Mouse (Mus musculus): ENCODE measurements around the gene Gm2022. TPM values are rescaled to one million over a fixed set of nuclear protein-coding genes. Genes with fewer than 3 reads are reported as not detected.
"Not testable (repeated sequence)": the region's sequence is repeated elsewhere in the genome, so short reads cannot be mapped to it uniquely, and the experiment has no call there.

The Gm2022 gene
- not detected for total RNA-seq (2021)
- not detected in 2 replicates for polyA plus RNA-seq (2012; rRNA removed)
- long read RNA-seq = 0 reads

DNA sequence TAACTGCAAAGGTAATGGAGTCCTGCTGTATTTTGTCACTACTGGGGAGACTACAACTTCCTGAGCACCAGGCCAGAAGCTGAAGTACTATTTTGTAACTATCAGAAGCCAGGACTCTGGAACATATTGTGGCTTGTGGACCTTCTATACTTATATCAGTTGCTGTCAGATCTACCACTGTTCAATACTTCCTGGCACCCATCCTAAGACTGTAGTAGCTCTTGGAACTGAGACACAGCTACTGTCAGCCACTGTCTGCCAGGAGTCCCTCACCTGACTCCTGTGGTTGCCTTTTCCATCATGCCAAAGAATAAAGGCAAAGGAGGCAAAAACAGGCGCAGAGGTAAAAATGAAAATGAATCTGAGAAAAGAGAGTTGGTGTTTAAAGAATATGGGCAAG is at the start of gene Gm2022:
TSS of gene Gm2022 (plus strand) at position 301 of the 400 bp plus-strand sequence.
- not testable (repeated sequence) for DNase-seq

DNA sequence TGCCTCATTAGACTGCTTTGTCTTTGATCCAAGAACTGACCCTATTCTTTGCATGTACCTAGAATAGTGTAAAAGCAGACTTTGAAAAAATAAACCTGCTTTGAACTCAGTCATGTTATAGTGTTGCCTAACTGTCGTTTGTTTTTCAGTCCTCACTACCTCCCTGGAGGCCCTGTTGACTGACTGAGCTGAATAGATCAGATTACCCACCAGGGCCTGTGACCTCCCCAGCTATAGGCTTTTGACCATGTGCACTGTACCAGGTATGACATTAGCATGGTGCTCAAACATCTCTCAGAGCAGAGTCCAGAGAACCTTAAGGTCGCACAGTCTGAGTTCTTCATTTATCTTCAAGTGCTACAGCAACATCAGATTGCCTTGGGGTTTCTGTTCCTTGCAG is 44.5 kb upstream of the Gm2022 start:
- not testable (repeated sequence) for DNase-seq

DNA sequence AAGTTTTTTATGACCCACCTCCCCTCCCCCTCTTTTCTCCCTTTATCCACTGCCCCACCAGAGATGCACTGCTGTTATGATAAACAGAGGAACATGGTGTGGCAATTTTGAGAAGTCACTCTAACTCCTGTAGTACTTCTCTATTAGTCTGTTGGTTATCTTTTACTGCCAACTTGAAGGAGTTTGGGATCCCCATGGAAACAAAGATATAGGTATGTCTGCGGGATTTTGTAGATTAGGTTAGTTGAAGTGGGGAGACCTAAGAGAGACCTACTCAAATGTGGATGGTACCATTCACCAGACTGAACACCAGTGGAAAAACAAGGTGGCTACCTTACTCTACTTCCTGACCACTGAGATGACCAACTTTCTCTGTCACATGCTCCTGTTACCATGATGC is 39.1 kb upstream of the Gm2022 start:
- not testable (repeated sequence) for DNase-seq

DNA sequence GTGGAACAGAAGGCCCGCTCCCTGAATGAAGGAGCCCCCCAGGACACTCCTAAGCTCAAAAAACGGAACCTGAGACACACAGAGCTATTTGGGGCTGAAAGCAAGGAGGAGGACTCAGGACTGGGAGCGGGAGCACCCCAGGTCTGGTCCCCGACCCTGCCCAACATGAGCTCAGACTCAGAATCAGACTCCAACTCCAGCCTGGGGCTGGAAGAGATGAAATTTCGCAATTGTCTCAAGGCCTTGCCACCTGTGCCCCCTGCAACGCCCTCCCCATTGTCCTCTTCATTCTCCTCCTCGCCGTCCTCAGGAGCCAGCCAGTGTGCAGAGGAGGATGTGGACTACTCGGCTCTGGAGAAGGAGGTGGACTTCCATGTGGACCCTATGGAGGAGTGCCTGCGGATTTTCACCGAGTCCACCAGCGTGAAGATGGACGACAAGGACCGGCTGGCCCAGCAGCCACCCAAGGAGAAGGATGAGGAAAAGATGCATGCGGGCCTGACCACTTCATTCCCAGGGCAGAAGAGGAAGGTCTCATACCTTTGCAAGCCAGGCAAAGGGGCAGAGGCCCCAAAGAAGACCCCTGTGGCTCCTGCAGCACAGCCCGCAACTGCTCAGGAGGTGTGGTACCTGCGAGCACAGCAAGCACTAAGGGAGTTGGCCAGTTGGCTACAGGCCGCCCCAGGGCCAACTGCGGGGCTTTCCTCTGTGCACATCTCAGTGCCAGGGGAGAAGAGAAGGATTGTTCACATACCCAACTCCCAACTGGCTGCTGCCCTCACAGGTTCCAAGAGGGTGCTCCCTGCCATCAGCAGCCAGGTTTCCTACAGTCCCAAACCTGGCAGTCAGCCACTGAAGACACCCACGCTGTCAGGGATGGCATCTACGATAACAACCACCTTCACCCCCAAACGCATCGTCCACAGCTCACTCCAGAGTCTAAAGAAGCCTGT is 33.2 kb upstream of the Gm2022 start:
- DNase-seq = not testable (repeated sequence)

DNA sequence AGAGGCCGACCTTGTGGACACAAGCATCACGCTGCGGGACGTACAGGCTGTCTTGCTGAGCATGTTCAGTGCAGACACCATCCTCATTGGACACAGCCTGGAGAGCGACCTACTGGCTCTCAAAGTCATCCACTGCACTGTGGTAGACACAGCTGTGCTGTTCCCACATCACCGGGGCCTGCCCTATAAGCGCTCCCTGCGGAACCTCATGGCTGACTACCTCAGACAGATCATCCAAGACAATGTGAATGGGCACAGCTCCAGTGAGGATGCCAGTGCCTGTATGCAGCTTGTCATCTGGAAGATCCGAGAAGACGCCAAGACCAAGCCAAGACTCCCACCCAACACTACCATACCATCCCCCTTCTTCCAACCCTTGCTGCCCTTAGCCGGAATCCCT is 31.5 kb upstream of the Gm2022 start:
- not testable (repeated sequence) for DNase-seq

DNA sequence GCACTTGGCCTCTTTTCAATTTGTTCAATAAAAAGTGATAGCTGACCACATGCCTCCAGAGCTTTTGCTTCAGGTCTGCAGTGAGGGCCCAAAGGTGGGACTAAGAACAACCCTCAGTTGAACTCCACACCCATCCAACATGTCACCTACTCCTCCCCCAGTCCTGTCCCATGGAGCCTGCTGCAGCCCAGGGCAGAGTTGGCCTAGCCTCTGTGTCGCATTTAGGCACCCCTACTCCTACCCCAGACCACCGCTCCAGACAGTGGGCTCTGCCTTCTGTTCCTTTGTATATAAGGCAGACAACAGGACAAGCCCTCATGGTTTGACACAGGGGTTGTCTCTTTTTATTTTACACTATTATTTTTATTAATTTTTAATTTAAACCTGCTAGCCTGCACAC is 31.1 kb upstream of the Gm2022 start:
- not testable (repeated sequence) for DNase-seq

DNA sequence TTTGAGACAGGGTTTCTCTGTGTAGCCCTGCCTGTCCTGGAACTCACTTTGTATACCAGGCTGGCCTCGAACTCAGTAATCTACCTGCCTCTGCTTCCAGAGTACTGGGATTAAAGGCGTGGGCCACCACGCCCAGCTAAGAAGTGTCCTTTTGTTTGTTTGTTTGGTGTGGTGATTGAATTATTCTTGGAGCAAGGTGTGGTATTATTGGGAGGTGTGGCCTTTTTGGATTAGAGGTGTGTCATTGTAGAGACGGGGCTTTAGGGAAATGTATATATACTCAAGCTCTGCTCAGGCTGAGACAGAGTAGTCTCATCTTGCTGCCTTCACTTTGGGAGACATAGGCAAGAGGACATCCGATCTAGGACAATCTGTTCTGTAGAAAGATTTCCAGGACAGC is 21.4 kb upstream of the Gm2022 start, which contains the start of gene Gm2016:
TSS of gene Gm2016 (plus strand) at position 301 of the 400 bp plus-strand sequence.
- DNase-seq = not testable (repeated sequence)

DNA sequence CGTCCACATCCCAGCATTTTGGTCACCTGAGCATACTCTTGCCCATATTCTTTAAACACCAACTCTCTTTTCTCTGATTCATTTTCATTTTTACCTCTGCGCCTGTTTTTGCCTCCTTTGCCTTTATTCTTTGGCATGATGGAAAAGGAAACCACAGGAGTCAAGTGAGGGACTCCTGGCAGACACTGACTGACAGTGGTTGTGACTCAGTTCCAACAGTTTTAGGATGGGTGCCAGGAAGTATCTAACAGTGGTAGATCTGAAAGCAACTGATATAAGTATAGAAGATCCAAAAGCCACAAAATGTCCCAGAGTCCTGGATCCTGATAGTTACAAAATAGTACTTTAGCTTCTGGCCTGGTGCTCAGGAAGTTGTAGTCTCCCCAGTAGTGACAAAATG is 24.6 kb downstream of the Gm2022 start, which contains the start of gene Gm2035:
TSS of gene Gm2035 (minus strand) at position 137 of the 400 bp plus-strand sequence.
- not testable (repeated sequence) for DNase-seq

Other genes with a start within 250 kb of the Gm2022 start
- gene Gm21319, start 119.6 kb upstream of the Gm2022 start, total RNA-seq (2021) = not detected
- not detected in 2 replicates for gene Gm21319, start 119.6 kb upstream of the Gm2022 start, polyA plus RNA-seq (2012; rRNA removed)
- not detected for gene Gm21936, start 99.9 kb upstream of the Gm2022 start, total RNA-seq (2021)
- not detected in 2 replicates for gene Gm21936, start 99.9 kb upstream of the Gm2022 start, polyA plus RNA-seq (2012; rRNA removed)
- gene BB287469, start 78.8 kb upstream of the Gm2022 start, total RNA-seq (2021) = not detected
- gene BB287469, start 78.8 kb upstream of the Gm2022 start, polyA plus RNA-seq (2012; rRNA removed) = not detected in 2 replicates
- not detected for gene Gm2001, start 53.0 kb upstream of the Gm2022 start, total RNA-seq (2021)
- gene Gm2001, start 53.0 kb upstream of the Gm2022 start, polyA plus RNA-seq (2012; rRNA removed) = not detected in 2 replicates
- not detected for gene Gm2016, start 21.3 kb upstream of the Gm2022 start, total RNA-seq (2021)
- gene Gm2016, start 21.3 kb upstream of the Gm2022 start, polyA plus RNA-seq (2012; rRNA removed) = not detected in 2 replicates
- not detected for gene Gm2035, start 24.5 kb downstream of the Gm2022 start, total RNA-seq (2021)
- not detected in 2 replicates for gene Gm2035, start 24.5 kb downstream of the Gm2022 start, polyA plus RNA-seq (2012; rRNA removed)
- gene Gm2042, start 58.7 kb downstream of the Gm2022 start, total RNA-seq (2021) = not detected
- not detected in 2 replicates for gene Gm2042, start 58.7 kb downstream of the Gm2022 start, polyA plus RNA-seq (2012; rRNA removed)
- not detected for gene Gm2075, start 116.5 kb downstream of the Gm2022 start, total RNA-seq (2021)
- not detected in 2 replicates for gene Gm2075, start 116.5 kb downstream of the Gm2022 start, polyA plus RNA-seq (2012; rRNA removed)
- gene Gm6803, start 123.4 kb downstream of the Gm2022 start, total RNA-seq (2021) = not detected
- gene Gm6803, start 123.4 kb downstream of the Gm2022 start, polyA plus RNA-seq (2012; rRNA removed) = not detected in 2 replicates
- not detected for gene Gm2056, start 131.6 kb downstream of the Gm2022 start, total RNA-seq (2021)
- not detected in 2 replicates for gene Gm2056, start 131.6 kb downstream of the Gm2022 start, polyA plus RNA-seq (2012; rRNA removed)
- gene Gm16368, start 188.3 kb downstream of the Gm2022 start, total RNA-seq (2021) = not detected
- gene Gm16368, start 188.3 kb downstream of the Gm2022 start, polyA plus RNA-seq (2012; rRNA removed) = not detected in 2 replicates

Data from adrenal gland, adult 2 months (tissue).